Mouse (Mus musculus): Measurements from ENCODE around the gene Phlda3. TPM values are rescaled to one million over a fixed set of nuclear protein-coding genes. Genes with fewer than 3 reads are reported as not detected.

Gene Phlda3
- polyA plus RNA-seq, 1 experiment = 11.2 TPM

GRCm38 (mm10) chr1:135729821-135730220 lies 36.1 kb upstream of the Phlda3 start:
- H3K4me3 ChIP-seq (replicated peaks) = peak overlapping the region; percentile 76
- no peaks in the 10 kb centered on the region for H3K9me3 ChIP-seq (ENCODE audit: control insufficient read depth, low read length)
- peaks cover 55% of the 10 kb centered on the region for H3K4me1 ChIP-seq (ENCODE audit: control insufficient read depth)
- TF ChIP-seq GATA1 (IDR thresholded peaks at IDR 0.05; ENCODE audit: low read length) (no peak), TAL1 (IDR thresholded peaks at IDR 0.05; ENCODE audit: low read length) (no peak)
- H3K27me3 ChIP-seq (ENCODE audit: control insufficient read depth) = no peaks in the 10 kb centered on the region
- H3K36me3 ChIP-seq (ENCODE audit: control insufficient read depth) = peaks cover 2% of the 10 kb centered on the region; the same call in 1 of the 2 replicates

GRCm38 (mm10) chr1:135730296-135730695 lies 35.6 kb upstream of the Phlda3 start:
- H3K27me3 ChIP-seq (ENCODE audit: control insufficient read depth) = no peaks in the 10 kb centered on the region
- peak overlapping the region; percentile 76 for H3K4me3 ChIP-seq (replicated peaks)
- no peaks in the 10 kb centered on the region for H3K9me3 ChIP-seq (ENCODE audit: control insufficient read depth, low read length)
- TF ChIP-seq GATA1 (IDR thresholded peaks at IDR 0.05; ENCODE audit: low read length) (no peak), TAL1 (IDR thresholded peaks at IDR 0.05; ENCODE audit: low read length) (no peak)
- peaks cover 57% of the 10 kb centered on the region for H3K4me1 ChIP-seq (ENCODE audit: control insufficient read depth)
- peaks cover 2% of the 10 kb centered on the region; the same call in 1 of the 2 replicates for H3K36me3 ChIP-seq (ENCODE audit: control insufficient read depth)

- no peak overlapping the region for H3K4me3 ChIP-seq (replicated peaks)
- H3K9me3 ChIP-seq (ENCODE audit: control insufficient read depth, low read length) = no peaks in the 10 kb centered on the region
- H3K36me3 ChIP-seq (ENCODE audit: control insufficient read depth) = peaks cover 2% of the 10 kb centered on the region; the same call in 1 of the 2 replicates
- no peaks in the 10 kb centered on the region for H3K27me3 ChIP-seq (ENCODE audit: control insufficient read depth)
- peaks cover 59% of the 10 kb centered on the region for H3K4me1 ChIP-seq (ENCODE audit: control insufficient read depth)
- TF ChIP-seq TAL1 (IDR thresholded peaks at IDR 0.05; ENCODE audit: low read length) (no peak), GATA1 (IDR thresholded peaks at IDR 0.05; ENCODE audit: low read length) (no peak)
These were observed 34.5 kb upstream of the Phlda3 start for GRCm38 (mm10) chr1:135731393-135731792.

- Histone ChIP-seq H3K9me3 (ENCODE audit: control insufficient read depth, low read length) (peaks cover 4% of the 10 kb centered on the region), H3K4me1 (ENCODE audit: control insufficient read depth) (peaks cover 57% of the 10 kb centered on the region), H3K27me3 (ENCODE audit: control insufficient read depth) (no peaks in the 10 kb centered on the region), H3K36me3 (ENCODE audit: control insufficient read depth) (peaks cover 8% of the 10 kb centered on the region), H3K4me3 (replicated peaks) (no peak overlapping the region)
- TF ChIP-seq GATA1 (IDR thresholded peaks at IDR 0.05; ENCODE audit: low read length) (no peak), TAL1 (IDR thresholded peaks at IDR 0.05; ENCODE audit: low read length) (no peak)
These were observed 33.8 kb upstream of the Phlda3 start for GRCm38 (mm10) chr1:135731897-135732684.

- peaks cover 12% of the 10 kb centered on the region for H3K36me3 ChIP-seq (ENCODE audit: control insufficient read depth)
- TF ChIP-seq TAL1 (IDR thresholded peaks at IDR 0.05; ENCODE audit: low read length) (no peak), GATA1 (IDR thresholded peaks at IDR 0.05; ENCODE audit: low read length) (no peak)
- H3K4me1 ChIP-seq (ENCODE audit: control insufficient read depth) = peaks cover 43% of the 10 kb centered on the region
- H3K27me3 ChIP-seq (ENCODE audit: control insufficient read depth) = no peaks in the 10 kb centered on the region
- H3K9me3 ChIP-seq (ENCODE audit: control insufficient read depth, low read length) = peaks cover 4% of the 10 kb centered on the region
- H3K4me3 ChIP-seq (replicated peaks) = no peak overlapping the region
These were observed 31.5 kb upstream of the Phlda3 start for GRCm38 (mm10) chr1:135734225-135734937.

GRCm38 (mm10) chr1:135735460-135735859 lies 30.5 kb upstream of the Phlda3 start:
- TF ChIP-seq TAL1 (IDR thresholded peaks at IDR 0.05; ENCODE audit: low read length) (no peak), GATA1 (IDR thresholded peaks at IDR 0.05; ENCODE audit: low read length) (no peak)
- Histone ChIP-seq H3K4me3 (replicated peaks) (no peak overlapping the region), H3K36me3 (ENCODE audit: control insufficient read depth) (peaks cover 16% of the 10 kb centered on the region), H3K9me3 (ENCODE audit: control insufficient read depth, low read length) (peaks cover 4% of the 10 kb centered on the region), H3K4me1 (ENCODE audit: control insufficient read depth) (peaks cover 32% of the 10 kb centered on the region), H3K27me3 (ENCODE audit: control insufficient read depth) (no peaks in the 10 kb centered on the region)

- H3K4me1 ChIP-seq (ENCODE audit: control insufficient read depth) = no peaks in the 10 kb centered on the region; the same call in none of the 2 replicates
- peaks cover 50% of the 10 kb centered on the region for H3K36me3 ChIP-seq (ENCODE audit: control insufficient read depth)
- H3K27me3 ChIP-seq (ENCODE audit: control insufficient read depth) = no peaks in the 10 kb centered on the region
- no peaks in the 10 kb centered on the region for H3K9me3 ChIP-seq (ENCODE audit: control insufficient read depth, low read length)
- TF ChIP-seq GATA1 (IDR thresholded peaks at IDR 0.05; ENCODE audit: low read length) (no peak), TAL1 (IDR thresholded peaks at IDR 0.05; ENCODE audit: low read length) (no peak)
- H3K4me3 ChIP-seq (replicated peaks) = no peak overlapping the region
These were observed 20.9 kb upstream of the Phlda3 start for GRCm38 (mm10) chr1:135744987-135745386.

- Histone ChIP-seq H3K4me1 (ENCODE audit: control insufficient read depth) (peaks cover 1% of the 10 kb centered on the region), H3K36me3 (ENCODE audit: control insufficient read depth) (peaks cover 57% of the 10 kb centered on the region), H3K9me3 (ENCODE audit: control insufficient read depth, low read length) (no peaks in the 10 kb centered on the region), H3K4me3 (replicated peaks) (no peak overlapping the region), H3K27me3 (ENCODE audit: control insufficient read depth) (no peaks in the 10 kb centered on the region)
- TF ChIP-seq GATA1 (IDR thresholded peaks at IDR 0.05; ENCODE audit: low read length) = no peak
- no peak for TF ChIP-seq TAL1 (IDR thresholded peaks at IDR 0.05; ENCODE audit: low read length)
These were observed 19.7 kb upstream of the Phlda3 start for GRCm38 (mm10) chr1:135746248-135746647.

- Histone ChIP-seq H3K9me3 (ENCODE audit: control insufficient read depth, low read length) (no peaks in the 10 kb centered on the region), H3K27me3 (ENCODE audit: control insufficient read depth) (peaks cover 2% of the 10 kb centered on the region; the same call in 1 of the 2 replicates), H3K4me1 (ENCODE audit: control insufficient read depth) (peaks cover 16% of the 10 kb centered on the region), H3K36me3 (ENCODE audit: control insufficient read depth) (peaks cover 34% of the 10 kb centered on the region), H3K4me3 (replicated peaks) (no peak overlapping the region)
- TF ChIP-seq TAL1 (IDR thresholded peaks at IDR 0.05; ENCODE audit: low read length) = no peak
- no peak for TF ChIP-seq GATA1 (IDR thresholded peaks at IDR 0.05; ENCODE audit: low read length)
These were observed 13.1 kb upstream of the Phlda3 start for GRCm38 (mm10) chr1:135752737-135753348.
